Mouse (Mus musculus): ENCODE data around the gene Carmil1.

GRCm38 (mm10) chr13:24305486-24305885 is 24.9 kb upstream of the Carmil1 start:
- TF ChIP-seq GATA1 (IDR thresholded peaks at IDR 0.05; ENCODE audit: borderline replicate concordance, low read length) (no peak), FLI1 (IDR thresholded peaks at IDR 0.05; ENCODE audit: low read length) (no peak)
